Mouse (Mus musculus) left cerebral cortex, postnatal 10 days (tissue): Measurements from ENCODE around the gene Tmem127. TPM values are rescaled to one million over a fixed set of nuclear protein-coding genes. Genes with fewer than 3 reads are reported as not detected.
"Not testable (repeated sequence)": the region's sequence is repeated elsewhere in the genome, so short reads cannot be mapped to it uniquely, and the experiment has no call there.

ENCODE experiments used
- DNase-seq, 2 experiments: peaks; one replicate each; pipeline ENCODE4 v3.0.0; 2021 to 2022; ENCODE audit warnings: low spot score in 2 of 2, mixed read lengths in 1 of 2; ENCODE audit errors: extremely low spot score in 1 of 2
- intact Hi-C: fragments of 180-260 bp; cut with DNase I; formaldehyde crosslinking; loops from one replicate; pipeline ENCODE4 v1.15.1; 2025
- total RNA-seq, 2 experiments: library from RNA; stranded (reverse); gene quantifications; 2 replicates each; pipeline ENCODE4 v1.2.3; 2021

The Tmem127 gene
- total RNA-seq, result 100 to 1,000 TPM; 115 to 118 TPM

DNA sequence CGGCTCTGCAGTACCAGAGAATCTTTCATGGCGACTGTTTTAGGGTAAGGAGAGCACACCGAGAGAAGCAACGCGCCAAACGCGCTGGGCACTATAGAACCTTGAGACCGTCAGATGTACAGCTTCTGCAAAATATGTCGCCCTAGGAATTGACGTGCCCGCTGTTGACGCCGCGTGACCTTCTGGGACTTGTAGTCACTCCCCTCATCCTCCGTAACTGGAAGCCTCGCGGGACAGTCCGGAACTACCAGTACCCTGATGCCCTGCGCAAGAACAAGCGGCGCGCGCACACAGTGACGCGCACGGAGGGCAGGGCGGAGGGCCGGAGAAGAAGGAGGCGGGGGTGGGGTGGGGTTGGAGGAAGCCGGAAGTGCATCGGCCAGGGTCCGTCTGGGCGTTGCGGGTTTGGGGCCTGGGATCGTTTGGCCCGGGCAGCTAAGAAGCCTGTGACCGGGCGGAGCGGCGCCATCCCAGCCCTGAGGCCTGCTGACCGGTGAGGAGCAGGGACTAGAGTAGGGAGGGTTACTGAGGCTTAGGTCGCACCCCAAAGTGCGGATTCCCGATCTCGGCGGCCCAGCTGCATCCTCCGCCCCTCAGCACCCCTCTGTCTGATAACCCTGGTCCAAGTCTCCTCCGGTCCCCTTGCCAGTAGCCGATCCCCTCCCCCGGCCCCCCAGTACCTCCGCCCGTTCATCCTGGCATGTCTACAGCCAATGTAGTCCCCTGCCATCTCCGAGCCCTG is at the start of gene Tmem127, which contains the start of gene Ciao1:
TSS of gene Tmem127 (plus strand) at position 317 of the 742 bp plus-strand sequence.
TSS of gene Ciao1 (minus strand) at position 225 of the 742 bp plus-strand sequence.
- DNase-seq, result peak; percentile 98 to 99
- intact Hi-C loops, result no loop called here

DNA sequence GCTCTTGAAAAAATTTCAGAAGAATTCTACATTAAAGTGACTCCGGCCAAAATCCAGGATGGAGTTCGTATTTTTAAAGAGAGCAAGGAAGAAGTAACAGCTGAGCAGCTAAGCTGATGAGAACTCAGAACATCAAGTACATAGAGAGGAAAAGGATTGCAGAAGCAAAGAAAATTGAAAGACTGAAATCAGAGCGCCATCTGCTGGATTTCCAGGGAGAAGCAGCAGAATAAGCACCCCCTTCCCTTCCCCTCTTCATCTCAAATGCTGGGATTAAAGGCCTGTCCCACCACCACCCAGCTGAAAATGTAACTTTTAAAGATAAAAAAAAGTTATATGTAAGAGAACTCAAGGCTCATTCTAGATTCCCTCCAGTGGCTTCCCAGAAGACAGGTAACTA is 42.8 kb upstream of the Tmem127 start:
- DNase-seq, result peak; percentile 52 to 60
- intact Hi-C loops, result loop anchor here (1.0 to 10.0 kb wide), 2 partner anchors 40 to 110 kb away; no protein-coding TSS in a partner anchor

DNA sequence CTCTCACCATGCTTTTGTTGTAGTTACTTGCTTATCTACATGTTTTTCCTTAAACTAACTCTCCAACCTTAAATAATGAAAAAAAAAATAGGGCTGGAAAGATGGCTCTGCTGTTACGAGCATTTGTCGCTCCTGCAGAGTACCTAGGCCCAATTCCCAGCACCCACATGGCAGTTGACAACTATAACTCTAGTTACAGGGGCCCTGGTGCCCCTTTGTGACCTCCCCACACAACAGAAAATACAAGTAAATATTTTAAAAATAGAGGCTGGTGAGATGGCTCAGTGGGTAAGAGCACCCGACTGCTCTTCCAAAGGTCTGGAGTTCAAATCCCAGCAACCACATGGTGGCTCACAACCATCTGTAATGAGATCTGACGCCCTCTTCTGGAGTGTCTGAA is 41.8 kb upstream of the Tmem127 start:
- DNase-seq, result not testable (repeated sequence)
- intact Hi-C loops, result loop anchor here (1.0 to 10.0 kb wide), 2 partner anchors 41 to 111 kb away; no protein-coding TSS in a partner anchor

DNA sequence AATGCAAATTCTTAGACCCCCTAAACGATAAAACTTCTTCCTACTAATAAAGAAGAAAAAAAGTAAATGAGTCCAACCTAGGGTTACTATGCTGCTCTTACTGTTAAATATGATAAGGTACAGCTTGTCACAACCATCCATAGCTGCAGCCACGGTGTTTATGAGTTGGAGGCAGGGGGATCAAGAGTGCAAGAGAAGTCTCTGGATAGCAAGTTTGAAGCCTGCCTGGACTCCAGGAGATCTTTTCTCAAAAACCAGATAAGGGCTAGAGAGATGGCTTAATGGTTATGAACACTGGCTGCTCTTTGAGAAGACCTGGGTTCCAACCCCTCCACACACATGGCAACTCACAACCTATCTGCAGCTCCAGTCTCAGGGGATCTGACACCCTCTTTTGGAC is 40.8 kb upstream of the Tmem127 start:
- intact Hi-C loops, result loop anchor here (10.0 kb wide), 1 partner anchor 112 kb away; no protein-coding TSS in a partner anchor
- DNase-seq, result no peak

- peak; percentile 96 for DNase-seq
- intact Hi-C loops, result loop anchor here (10.0 kb wide), 1 partner anchor 113 kb away; no protein-coding TSS in a partner anchor
These were observed 39.9 kb upstream of the Tmem127 start, which contains the start of the genes 1810024B03Rik and Snrnp200 for GRCm38 (mm10) chr2:127207547-127208451. Gene 1810024B03Rik (minus strand): TSS chr2:127208280. Gene Snrnp200 (plus strand): TSS chr2:127208386.

GRCm38 (mm10) chr2:127208452-127208769 is 39.3 kb upstream of the Tmem127 start:
- intact Hi-C loops, result loop anchor here (10.0 kb wide), 1 partner anchor 114 kb away; no protein-coding TSS in a partner anchor
- DNase-seq, result no peak

DNA sequence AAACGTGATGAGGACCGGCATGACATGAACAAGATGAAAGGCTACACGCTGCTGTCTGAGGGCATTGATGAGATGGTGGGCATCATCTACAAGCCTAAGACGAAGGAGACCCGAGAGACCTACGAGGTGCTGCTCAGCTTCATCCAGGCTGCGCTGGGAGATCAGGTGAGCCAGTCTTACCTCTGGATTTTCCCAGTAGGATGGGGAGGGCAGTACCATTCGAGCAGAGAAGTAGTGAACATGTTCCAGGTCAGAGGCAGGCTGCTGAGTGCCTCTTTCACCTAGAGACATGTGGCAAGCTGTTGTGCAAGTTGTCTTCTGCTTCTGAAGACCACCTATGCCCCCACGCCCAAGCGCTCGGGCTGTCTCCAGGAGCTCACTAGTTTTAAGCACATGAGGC is 37.0 kb upstream of the Tmem127 start:
- intact Hi-C loops, result loop anchor here (5.0 to 10.0 kb wide), 2 partner anchors 288 to 466 kb away; no protein-coding TSS in a partner anchor
- DNase-seq, result no peak

- intact Hi-C loops, result loop anchor here (10.0 kb wide), 1 partner anchor 473 kb away; no protein-coding TSS in a partner anchor
These were observed 30.0 kb upstream of the Tmem127 start for GRCm38 (mm10) chr2:127217746-127218145.

DNA sequence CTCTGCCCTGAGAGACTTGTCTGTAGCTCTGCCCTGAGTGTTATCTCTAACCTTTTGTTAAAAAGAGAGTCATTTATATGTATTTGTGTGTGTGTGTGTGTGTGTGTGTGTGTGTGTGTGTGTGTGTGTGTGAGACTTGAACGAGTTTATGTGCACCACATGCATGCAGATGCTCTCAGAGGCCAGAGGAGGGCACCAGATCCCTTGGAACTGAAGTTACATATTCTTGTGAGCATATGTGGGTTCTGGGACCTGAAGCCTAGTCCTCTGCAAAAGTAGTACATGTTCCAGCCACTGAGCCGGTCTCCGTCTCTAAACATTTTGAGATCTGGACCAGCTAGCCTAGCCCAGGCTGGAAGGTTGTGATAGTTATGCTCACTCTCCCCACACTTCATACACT is 22.4 kb upstream of the Tmem127 start:
- intact Hi-C loops, result loop anchor here (10.0 kb wide), 2 partner anchors 390 to 1400 kb away; no protein-coding TSS in a partner anchor
- no peak for DNase-seq

More at GRCm38 (mm10) chr2:127217746-127218145, 30.0 kb upstream of the Tmem127 start:
- DNase-seq, result no peak

DNA sequence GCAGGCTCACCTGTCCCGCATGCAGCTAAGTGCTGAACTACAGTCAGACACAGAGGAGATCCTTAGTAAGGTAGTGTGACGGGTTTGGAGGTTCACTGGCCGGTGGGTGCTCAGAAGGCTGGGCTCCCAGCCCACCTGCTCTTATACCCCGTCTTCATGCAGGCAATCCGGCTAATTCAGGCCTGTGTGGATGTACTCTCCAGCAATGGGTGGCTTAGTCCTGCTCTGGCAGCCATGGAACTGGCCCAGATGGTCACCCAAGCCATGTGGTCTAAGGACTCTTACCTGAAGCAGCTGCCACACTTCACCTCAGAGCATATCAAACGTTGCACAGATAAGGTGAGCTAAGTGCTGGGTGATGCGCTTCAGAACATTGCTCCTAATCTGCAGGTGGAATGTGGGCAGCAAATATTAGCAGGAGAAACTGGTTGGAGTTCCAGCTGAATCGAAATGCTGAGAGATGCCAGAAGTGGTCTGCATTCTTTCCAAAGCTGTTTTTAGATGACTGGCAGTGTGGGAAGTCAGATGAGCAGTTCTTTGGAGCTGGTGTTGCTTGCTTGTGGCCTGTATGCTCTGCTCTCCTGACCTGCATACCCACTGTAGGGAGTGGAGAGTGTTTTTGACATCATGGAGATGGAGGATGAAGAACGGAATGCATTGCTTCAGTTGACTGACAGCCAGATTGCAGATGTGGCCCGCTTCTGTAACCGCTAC is 9.7 kb upstream of the Tmem127 start:
- DNase-seq, result no peak
- intact Hi-C loops, result loop anchor here (5.0 to 10.0 kb wide), 2 partner anchors 423 to 496 kb away; no protein-coding TSS in a partner anchor

DNA sequence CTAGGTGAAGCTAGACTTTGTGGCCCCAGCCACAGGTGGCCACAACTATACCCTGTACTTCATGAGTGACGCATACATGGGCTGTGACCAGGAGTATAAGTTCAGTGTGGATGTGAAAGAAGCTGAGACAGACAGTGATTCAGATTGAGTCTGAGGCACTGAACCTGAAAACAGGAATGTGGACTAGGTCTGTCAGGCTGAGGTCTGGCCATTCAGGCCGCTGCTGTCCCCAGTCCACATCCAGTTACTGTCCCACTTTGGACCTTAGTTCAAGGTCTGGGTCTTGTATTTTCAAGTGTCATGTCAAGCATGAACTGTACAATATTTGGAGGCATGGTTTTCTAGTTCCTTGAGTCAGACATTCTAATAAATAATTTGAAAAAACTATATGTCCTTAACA is 7.6 kb upstream of the Tmem127 start:
- DNase-seq, result no peak
- intact Hi-C loops, result no loop called here

DNA sequence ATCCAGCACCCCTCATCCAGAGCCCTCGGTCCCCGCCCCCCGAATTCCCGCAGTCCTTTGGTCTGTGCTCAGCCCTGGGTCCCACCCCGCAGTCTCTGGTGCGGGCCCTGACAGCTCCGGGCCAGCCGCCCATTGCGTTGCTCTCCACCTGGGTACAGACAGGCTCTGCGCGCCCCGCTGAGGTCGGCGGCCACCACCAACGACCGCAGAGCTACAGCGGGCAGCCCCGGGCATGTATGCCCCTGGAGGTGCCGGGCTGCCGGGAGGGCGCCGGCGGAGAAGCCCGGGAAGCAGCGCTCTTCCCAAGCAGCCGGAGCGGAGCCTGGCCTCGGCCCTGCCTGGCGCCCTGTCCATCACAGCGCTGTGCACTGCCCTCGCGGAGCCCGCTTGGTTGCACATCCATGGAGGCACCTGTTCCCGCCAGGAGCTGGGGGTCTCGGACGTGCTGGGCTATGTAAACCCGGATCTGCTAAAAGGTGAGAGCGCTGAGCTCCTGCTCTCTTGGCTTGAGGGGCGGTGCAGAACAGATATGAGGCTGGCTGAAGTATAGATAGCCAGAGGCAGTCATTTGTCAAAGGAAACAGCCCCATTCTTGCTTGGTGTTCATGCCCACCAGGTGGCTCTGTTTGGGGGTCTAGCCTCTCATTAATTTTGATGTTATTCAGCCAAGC is 761 bp downstream of the Tmem127 start:
- intact Hi-C loops, result no loop called here

GRCm38 (mm10) chr2:127250291-127251008 is 2.7 kb downstream of the Tmem127 start:
- no peak for DNase-seq
- intact Hi-C loops, result loop anchor here (10.0 kb wide), 1 partner anchor 304 kb away; no protein-coding TSS in a partner anchor

More for the DNA sequence above, 761 bp downstream of the Tmem127 start:
- peak; percentile 31 to 69 for DNase-seq

- intact Hi-C loops, result loop anchor here (10.0 kb wide), 1 partner anchor 303 kb away; no protein-coding TSS in a partner anchor
- DNase-seq, result no peak
These were observed 3.7 kb downstream of the Tmem127 start for GRCm38 (mm10) chr2:127251457-127251856.

DNA sequence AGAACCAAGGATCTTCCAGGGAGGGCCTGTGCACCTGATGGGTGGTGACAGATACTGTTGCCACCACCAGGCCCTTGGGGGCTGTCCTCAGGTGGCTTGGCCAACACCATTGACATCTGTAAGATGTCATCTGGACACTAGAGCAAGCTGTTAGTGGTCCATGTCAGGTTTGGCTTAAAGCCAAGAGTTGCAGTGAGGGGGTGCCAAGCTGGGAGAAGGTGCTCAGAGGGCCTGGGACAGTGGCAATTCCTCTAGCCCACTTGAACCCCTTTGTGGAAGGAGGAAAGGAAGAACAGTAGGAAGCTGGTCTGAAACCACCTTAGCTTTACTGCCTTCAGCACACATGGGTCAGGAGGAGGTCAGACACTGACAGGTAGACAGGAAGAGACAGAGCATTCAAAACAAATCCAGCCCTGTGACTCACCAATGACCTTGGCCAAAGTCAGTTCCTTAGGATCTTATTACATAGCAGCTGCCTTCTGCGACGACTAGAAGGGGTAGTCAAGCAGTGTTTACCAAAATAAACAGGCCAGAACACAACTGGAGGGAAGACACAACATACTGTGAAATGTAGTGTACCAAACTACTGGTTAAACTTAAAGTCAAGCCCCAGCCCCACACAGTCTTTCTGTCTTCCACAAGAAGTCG is 4.3 kb downstream of the Tmem127 start:
- DNase-seq, result no peak
- intact Hi-C loops, result loop anchor here (10.0 kb wide), 1 partner anchor 303 kb away; no protein-coding TSS in a partner anchor

DNA sequence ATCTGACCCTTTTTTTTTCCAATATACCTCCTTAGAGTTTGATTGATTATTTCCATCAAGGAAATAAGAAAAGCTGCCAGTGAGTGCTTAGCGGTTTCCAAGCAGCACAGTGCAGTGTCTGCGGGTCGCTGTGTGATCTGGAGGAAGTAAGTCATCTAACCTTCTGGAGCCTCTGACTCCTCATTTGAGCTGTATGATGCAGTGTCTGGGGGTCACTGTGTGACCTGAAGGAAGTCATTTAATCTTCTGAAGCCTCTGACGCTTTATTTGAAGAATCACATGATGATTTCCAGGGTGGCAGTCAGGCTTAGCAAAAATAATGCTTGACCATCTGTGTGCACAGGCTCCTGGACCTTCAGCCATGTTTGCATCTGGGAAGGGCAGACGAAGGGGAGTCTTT is 5.1 kb downstream of the Tmem127 start:
- no peak for DNase-seq
- intact Hi-C loops, result loop anchor here (10.0 kb wide), 1 partner anchor 302 kb away; no protein-coding TSS in a partner anchor
